Mouse (Mus musculus) left cerebral cortex, adult 9 months (tissue): ENCODE results near the gene Trim2.

Source experiments
- DNase-seq, 2 experiments: peaks; one replicate each; pipeline ENCODE4 v3.0.0; 2022; ENCODE audit warnings: low spot score in 2 of 2

Trim2 gene

DNA sequence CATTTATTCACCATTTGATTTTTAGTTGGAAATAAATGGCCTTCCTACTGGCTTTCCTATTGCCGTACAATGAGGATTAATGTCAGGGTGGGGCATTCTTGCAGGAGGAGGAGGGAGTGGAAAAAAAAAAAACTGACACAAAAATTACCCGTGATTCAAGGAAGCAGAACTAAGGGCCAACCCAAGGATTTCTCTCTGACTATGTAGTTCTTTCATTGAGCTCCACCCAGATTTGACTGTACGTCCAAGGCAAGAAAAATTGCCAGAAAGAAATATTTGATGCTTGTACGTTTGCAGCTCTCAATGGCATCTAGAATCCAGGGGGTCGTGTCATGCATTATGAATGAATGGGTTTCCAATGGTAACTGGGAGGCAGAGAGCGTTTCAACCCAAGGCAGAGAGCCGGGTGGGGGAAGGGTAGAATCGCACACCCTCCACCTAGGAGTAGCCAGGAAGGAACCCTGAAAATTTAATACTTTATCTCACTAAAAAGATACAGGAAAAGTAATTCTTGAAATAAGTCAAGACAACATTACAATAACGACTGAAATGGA is 86.9 kb downstream of the Trim2 start:
- no peak for DNase-seq

DNA sequence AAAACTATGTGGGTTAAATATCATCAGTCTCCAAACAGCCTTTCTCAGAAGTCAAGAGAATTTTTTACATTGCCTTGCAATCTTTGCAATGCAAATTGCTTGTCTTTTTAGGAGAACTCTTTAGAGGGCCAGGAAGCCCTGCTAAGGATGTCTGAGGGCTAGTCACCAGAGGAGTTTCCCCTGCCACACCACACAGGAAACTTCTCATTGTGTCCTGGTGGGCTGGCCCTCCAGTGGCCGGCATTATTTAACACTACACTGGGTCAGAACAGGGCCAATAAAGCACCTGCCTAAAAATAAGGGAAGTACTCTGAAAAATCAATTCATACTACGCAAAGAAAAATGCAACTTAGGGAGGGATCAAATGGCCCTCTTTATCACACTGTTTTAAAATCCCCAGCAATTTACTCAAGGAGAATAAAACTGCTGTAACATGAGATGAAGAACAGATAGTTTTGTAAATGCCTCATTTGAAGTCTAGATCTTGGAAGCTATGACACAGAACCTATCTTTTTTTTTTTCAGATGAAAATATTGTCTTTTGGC is 87.4 kb downstream of the Trim2 start:
- DNase-seq: no peak

DNA sequence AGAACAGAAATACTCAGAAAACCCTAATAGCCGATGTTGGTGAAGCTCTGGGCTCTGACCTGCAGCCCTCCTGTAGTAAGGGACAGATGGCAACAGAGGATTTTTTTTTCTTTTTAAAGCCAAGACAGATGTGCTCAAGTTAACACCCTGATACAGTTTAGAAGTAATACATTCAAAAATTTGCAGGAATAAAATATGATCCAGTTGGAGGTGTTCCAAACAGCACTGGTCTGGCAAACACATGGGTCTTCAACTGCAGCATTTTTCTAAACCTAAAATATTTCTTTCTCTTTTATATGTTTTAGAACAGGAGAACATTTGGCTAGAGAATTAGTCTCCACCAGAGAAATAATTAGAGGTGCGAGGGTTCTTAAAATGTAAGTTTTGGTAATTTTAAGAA is 88.2 kb downstream of the Trim2 start:
- DNase-seq: no peak

DNA sequence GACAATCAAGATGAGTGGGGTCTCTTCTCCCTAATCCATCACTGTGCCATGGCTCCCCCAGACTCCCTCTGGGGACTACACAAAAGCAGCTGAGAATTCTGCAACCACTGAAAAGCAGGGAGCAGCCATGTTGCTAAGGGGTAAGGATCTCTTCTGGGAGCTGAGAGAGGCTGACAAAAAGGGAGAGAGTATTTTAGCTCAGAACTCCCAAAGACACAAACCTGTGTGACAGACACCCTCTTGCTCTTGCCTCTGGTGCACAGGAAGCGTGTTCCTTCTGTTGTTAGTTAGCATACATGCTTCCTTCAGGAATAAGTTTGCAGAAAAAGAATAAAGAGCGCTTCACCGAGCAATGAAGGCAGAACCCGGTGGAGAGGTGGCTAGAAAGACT is 88.7 kb downstream of the Trim2 start:
- no peak for DNase-seq

DNA sequence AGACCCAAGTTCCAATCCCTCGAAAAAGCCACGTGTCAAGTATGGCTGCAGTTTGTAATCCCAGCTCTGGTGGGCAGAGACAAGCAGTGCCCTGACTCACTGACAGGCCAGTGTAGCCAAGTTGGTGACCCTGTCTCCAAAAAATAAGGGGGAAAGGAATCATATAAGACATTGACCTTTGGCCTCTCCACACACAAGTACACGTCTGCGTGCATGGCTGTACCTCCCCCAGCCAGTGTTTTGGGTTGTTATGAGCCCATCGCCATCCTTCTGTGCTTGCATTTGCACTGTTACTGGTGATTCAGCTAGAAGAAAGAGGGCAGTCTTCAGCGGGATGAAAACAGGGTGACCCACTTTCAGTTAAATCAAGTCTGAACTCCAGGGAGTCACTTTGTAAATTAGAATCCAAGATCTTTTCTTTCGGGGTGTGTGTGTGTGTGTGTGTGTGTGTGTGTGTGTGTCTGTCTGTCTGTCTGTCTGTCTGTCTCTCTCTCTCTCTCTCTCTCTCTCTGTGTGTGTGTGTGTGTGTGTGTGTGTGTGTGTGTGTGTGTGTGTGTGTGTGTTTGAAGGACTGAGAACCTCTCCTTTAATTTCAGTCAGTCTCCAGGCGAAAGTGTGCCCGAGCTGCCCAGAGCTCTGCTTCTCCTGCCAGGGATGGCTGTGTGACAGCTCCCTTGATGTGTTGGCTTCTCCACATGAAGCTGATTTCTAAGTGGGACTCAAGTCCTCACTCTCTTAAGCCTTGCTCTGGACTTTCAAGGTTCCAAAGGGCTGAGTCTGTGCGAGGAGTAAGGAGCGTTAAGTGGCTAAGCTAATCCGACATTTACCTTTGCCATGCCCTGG is 89.3 kb downstream of the Trim2 start:
- no peak for DNase-seq

DNA sequence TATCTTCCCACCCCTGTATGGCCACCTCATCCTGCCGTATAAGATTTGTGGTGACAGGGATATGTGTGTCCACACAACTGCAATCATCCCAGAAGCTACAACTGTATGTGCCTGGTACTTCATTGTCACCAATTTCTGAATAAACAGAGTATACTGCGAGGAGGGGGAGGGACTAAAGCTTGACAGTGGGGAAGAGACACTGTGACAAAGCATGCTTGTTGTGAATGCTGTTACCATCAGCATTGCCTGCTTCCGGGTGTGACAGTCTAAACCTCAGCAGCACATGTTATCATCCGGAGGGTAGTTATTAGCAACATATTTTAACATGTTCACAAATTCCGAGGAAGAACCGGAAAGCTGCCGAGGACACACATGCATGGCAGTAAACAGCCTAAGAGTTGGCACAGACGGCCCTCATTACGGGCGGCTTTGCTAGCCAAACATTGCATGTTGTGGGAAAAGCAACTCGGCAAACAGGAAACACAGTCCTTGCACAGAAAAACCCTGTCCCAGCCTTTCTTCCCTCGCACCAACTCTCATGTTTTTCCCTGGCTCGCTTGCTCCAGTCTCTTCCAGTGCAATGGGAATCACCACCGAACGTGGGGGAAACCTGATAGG is 90.8 kb downstream of the Trim2 start:
- no peak for DNase-seq

DNA sequence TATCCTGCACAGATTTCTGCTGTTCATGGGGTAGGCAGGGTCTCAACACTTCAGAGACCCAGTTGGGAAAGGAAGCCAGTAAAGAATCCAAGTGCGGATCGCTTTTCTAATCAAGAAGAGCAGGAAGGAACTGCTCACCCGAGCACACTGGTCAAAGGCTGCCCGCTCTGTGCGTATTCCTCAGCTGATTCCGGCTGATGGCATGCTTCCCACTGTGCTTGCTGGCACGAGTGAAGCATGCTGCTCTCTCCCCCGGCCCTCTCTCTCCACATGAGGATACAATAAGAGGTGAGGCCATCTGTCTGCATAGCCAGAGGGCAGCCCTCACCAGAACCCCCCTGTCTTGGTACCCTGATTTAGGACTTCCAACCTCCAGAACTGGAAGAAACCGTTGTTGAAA is 91.4 kb downstream of the Trim2 start:
- DNase-seq: no peak

DNA sequence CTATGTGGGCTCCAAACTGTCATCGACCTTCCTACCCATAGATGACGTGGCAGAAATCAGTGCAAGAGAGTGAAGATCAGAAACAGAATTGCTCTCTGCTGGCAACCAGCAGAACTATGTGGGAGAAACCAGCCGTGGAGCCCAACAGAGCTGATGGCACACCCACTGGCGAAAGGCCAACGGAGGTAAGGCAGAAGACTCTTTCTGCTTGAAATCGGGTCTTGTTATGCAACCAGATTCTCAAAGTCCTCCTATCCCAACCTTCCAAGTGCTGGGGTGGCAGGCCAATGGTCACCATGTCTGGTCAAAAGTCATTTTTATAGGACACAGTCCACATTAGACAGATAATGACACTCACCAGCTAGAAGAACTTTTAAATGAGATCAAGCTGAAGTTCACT is 92.2 kb downstream of the Trim2 start:
- DNase-seq: no peak

DNA sequence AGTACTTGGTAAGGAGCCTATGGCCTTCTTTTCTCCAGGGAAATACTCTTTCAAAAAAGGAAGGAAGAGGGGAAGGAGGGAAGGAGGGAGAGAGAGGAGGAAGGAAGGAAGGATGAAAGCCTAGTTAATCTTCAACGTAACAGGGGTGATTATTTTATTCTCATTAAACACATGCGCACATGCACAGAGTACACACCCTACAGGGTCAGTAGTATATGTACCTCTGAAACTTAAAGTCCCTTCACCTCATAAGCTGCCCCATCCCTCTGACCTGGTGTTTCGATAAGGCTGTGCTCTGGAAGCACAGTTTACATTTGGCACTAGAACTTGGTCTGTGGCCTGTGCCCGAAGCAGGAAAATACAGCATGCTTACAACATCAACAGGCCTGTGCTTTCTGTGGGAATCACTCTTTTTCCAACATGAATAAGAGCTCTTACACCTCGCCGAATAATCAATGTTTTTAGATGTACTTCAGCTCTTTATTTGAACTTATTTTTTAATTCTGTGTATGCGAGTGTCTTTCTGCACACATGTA is 95.3 kb downstream of the Trim2 start:
- DNase-seq: no peak

DNA sequence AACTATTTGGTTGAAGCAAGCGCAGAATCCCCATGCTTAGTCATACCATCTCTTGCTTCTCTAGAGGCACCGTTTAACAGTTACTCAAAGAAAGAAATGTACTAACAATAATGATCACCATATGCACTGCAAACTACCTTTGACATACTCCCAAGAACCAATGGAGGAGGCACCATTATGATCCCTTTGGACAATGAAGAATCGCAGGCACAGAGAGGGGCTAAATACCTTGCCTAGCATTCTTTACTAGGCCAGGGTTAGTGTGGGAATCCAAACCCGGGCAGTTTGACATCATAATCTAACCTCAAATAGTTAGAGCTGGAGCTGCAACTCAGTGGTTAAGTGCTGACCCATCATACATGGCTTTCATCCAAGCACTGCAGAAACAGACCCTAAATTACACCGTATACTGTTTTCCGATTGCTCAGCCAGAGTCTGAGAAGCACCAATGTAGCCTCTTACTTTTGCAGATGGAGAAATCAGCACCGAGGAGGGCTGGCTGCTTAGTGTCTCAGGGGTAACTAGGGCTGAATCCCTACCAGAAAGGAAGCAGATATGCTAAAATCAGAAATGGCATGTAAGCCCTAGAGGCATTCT is 97.7 kb downstream of the Trim2 start:
- DNase-seq: no peak

DNA sequence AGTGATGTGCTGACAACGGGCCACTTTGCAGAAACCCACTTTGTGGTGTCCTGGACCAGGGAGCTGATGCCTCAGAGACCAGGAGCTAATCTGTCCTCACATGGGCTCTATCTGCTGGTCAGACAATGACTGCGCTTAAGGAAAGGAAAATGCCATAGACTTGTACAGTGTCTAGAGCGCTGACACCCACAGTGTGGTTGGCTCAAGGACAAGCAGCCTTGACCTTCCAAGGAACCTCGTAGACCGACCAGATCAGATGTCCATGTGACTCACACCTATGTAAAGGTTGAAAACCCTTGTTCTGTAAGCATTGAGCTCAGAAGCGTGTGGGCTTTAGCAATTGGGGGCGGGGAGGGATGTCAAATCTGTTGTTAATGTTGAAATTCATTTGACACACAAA is 98.2 kb downstream of the Trim2 start:
- no peak for DNase-seq

DNA sequence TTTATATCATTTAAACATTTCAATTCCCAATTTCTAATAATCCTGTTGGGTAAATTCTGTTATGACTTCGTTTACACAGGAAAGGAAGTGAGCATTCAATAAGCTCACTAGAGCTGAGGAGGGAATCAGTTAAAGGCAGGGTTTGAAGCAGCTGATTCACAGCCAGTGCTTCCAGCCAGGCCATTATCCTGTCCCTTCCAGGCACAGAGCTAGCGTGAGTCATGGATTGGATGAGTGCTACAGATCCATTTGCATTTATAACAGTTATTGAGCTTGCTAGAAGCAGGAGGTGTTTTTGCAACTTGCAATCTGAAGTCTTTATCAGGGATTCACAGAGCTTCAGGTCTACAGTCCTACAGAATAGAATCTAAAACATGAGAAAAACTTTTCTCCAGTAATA is 99.3 kb downstream of the Trim2 start:
- DNase-seq: peak in 1 of 2 experiments; percentile 69

DNA sequence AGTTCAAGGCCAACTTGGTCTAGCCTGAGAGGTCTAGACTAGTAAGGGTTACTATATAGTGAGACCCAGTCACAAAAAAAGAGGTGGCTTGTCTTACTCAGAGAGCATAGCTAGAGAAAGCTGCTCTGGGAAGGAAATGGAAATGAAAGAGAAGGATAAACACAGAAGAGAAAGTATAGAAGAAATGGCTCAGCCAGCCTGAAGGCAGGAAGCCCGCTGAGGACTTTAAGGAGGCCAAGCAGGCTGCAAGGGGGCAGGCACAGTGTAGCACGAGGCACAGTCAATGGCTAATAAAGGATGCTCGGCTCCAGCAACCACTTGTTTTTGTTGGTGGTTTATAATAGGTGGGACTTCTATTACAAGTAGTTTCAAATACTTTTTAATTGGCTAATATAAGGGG is 100.6 kb downstream of the Trim2 start:
- no peak for DNase-seq

DNA sequence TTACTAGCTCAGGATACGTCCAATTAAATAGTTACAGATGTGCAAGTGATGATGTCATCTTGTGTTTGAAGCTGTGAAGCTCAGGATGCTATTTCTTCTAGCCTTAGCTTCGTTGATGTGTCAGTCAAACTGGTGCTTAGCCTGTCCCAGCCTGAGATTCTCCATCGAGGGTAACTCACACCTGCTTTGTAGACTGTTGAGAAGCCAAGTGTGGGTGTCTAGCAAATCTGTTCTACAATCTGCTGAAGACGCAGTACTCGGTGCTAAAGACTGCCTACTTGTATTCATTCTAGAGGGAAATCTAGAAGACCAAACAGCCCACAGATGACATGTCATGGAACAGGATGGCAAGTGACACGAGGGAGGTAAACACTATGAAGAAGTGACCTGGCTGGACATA is 101.0 kb downstream of the Trim2 start:
- peak in 1 of 2 experiments; percentile 65 for DNase-seq

DNA sequence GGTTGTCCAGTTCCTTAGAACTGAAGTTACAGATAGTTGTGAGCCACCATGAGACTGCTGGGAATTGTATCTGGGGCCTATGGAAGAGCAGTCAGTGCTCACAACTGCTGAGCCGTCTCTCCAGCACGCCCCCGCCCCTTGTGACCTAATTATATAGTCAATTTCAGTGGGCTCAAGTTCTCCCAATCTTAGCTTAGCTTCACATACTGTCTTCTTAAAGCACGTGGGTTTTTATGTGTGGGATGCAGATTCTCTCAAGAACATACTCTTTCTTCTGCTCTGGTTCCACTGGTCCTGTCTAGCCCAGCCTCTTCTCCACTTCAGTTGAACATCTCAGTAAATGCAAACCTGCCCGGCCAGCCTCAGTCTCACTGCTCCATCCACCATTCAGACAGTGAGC is 102.0 kb downstream of the Trim2 start:
- peak in 1 of 2 experiments; percentile 55 for DNase-seq

DNA sequence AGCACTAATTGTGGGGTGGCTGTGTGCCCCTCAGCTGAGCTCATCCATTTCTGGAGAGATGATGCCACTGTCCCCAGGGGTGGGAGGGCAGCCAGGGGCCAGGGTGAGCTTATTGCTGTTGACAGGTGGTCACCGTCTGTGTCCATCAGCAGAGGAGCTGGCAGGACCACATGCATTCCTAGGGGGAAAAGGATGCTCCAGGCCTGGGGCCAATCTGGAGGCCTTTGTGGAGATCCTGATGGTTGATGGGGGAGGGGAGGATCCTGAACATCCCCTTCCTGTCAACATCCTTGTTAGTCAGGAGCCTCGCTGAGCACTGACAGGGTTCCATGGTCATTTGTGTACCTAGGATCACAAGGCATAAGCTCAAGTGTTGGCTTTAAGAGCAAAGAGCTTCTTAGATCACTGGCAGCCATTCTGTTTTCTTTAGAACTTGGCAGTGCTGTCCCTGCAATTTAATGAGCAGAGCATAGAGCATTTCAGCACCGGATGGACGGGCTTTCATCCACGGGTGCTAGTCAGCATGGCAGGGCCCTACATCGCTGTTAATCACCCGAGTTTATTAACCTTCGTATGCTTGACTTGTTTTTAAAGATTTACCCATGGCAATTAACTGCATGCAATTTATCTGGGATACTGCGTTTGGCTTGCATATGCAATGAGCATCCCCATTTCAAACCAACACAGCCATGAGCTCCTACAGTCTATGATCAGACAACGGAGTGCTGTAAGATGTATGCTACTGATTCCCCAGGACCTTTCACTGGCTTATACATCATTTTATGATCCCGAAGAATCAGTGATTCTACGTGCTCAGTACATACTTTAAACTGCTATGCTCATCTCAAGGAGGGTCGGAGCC is 105.9 kb downstream of the Trim2 start:
- DNase-seq: no peak

DNA sequence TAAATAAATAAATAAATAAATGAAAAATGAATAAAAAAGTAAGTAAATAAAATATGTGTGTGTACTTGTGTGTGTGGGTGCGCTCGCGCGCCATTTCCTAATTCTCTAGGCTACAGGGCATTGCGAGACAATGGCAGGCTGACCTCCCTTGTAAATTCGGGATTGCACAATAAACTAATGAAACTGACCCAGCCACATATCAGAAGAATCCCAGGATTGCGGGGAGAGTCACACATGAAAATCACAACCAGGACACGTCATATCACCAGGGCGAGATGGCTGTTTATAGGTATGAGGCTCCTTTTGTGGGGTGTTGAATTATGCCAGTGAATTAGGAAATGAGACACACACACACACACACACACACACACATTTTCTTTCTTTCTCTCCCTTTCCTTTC is 107.2 kb downstream of the Trim2 start:
- DNase-seq: no peak

DNA sequence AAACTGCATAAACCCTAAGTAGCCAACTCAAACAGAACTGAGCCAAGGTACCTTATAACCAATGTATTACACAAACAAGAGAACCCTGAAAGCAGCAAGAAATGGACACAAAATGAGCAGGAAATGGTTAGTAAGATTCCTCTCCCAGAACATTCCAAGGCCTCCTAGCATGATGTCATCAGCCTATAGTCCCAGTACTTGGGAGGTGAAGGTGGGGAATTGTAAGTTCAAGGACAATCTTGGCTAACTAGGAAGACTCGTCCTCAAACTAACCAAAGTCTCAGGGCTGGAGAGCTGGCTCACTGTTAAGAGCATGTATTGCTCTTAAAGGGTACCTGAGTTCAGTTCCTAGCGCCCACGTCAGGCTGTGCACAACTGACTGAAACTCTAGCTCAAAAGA is 108.4 kb downstream of the Trim2 start:
- no peak for DNase-seq

DNA sequence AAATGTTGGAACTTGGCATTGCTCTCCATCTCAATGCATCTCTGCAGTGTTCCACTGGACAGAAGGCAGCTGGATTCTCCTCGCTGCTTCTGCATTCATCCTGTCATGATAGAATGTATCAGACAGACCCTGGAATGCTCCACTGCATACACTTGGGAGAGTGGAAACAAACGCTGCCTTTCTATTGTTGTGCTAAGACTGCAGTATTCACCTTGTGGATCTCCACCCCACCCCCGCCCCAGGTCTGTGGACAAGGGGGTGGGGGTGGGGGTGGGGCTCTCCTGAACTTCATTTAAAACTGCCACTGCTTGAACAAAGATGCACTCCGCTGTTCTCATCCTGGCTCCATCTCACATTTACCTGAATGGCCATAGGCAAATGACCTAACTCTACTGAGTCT is 112.8 kb downstream of the Trim2 start:
- DNase-seq: no peak

DNA sequence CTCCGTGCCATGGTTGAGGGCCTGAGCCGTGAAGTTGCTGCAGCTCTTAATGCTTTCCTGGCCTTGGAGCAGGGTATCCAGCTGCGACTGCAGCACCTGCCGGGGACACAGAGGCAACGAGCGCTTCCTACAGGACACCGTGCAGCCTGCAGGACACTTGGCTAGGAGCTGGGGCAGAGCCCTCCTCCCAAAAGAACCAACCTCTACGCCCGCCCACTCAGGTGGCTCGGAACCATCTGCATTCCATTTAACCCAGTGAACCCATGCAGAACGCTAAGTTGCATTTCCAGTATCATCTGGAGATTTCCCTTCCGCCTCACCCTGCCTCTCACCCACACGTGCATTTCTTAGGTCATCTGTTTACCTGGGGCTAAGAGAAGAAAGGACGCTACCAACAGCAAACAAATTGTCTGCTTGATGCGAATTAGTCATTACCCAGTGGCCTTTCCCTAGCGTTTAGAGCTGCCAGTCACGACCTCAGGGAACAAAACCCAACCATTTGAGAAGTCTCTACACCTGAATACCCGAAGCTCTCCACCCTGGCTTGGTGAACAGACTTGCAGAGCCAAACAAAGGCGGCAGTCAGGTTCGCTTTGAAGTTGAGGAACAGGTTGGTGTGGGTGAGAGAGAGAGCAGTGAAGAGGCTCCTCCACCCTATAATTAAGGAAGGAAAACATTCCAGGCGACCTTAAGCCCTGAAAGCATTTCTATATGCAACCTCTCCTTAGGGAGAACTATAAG is 115.4 kb downstream of the Trim2 start:
- no peak for DNase-seq
